Mouse (Mus musculus): ENCODE measurements around the gene Enho. TPM values are rescaled to one million over a fixed set of nuclear protein-coding genes. Genes with fewer than 3 reads are reported as not detected.
A peak's percentile ranks its signal among the peaks of the same experiment; 100 is the strongest.

Gene Enho
- polyA plus RNA-seq, 1 experiment from 2014 or later, result 111 TPM

- Histone ChIP-seq H3K4me2 (no peak overlapping the region), H3K9me3 (replicated peaks) (no peaks in the 10 kb centered on the region), H3K27me3 (replicated peaks) (no peaks in the 10 kb centered on the region), H3K27ac (replicated peaks) (no peak overlapping the region), H3K4me1 (peaks cover 46% of the 10 kb centered on the region), H3K4me3 (replicated peaks) (no peak overlapping the region), H3K9ac (replicated peaks) (no peak overlapping the region), H3K36me3 (no peaks in the 10 kb centered on the region)
- 57% methylated on average over 11 of the region's 11 CpGs for WGBS
- no peak for ATAC-seq (ENCODE audit: low FRiP score)
Observed at GRCm38 (mm10) chr4:41662723-41663122, 22.6 kb upstream of the Enho start.

- H3K4me3 ChIP-seq (replicated peaks), result no peak overlapping the region
Observed at GRCm38 (mm10) chr4:41660851-41661430, 20.8 kb upstream of the Enho start.

GRCm38 (mm10) chr4:41659556-41659955, 19.4 kb upstream of the Enho start:
- Histone ChIP-seq H3K9me3 (replicated peaks) (no peaks in the 10 kb centered on the region), H3K4me3 (replicated peaks) (no peak overlapping the region), H3K4me1 (peaks cover 35% of the 10 kb centered on the region), H3K27me3 (replicated peaks) (no peaks in the 10 kb centered on the region), H3K27ac (replicated peaks) (no peak overlapping the region), H3K4me2 (no peak overlapping the region), H3K36me3 (no peaks in the 10 kb centered on the region), H3K9ac (replicated peaks) (no peak overlapping the region)
- ATAC-seq (ENCODE audit: low FRiP score), result no peak
- 45% methylated on average over 13 of the region's 13 CpGs for WGBS

More at GRCm38 (mm10) chr4:41660851-41661430, 20.8 kb upstream of the Enho start:
- Histone ChIP-seq H3K4me2 (no peak overlapping the region), H3K27ac (replicated peaks) (no peak overlapping the region), H3K36me3 (no peaks in the 10 kb centered on the region), H3K9ac (replicated peaks) (no peak overlapping the region), H3K4me1 (peaks cover 46% of the 10 kb centered on the region), H3K9me3 (replicated peaks) (no peaks in the 10 kb centered on the region), H3K27me3 (replicated peaks) (no peaks in the 10 kb centered on the region)
- 19% methylated on average over 11 of the region's 11 CpGs for WGBS
- ATAC-seq (ENCODE audit: low FRiP score), result no peak

GRCm38 (mm10) chr4:41658566-41659384, 18.7 kb upstream of the Enho start:
- H3K27ac ChIP-seq (replicated peaks), result no peak overlapping the region
- no peaks in the 10 kb centered on the region for H3K36me3 ChIP-seq
- no peaks in the 10 kb centered on the region for H3K9me3 ChIP-seq (replicated peaks)
- H3K4me1 ChIP-seq, result peaks cover 32% of the 10 kb centered on the region
- no peak overlapping the region for H3K4me2 ChIP-seq
- H3K9ac ChIP-seq (replicated peaks), result no peak overlapping the region
- no peaks in the 10 kb centered on the region for H3K27me3 ChIP-seq (replicated peaks)
- no peak overlapping the region for H3K4me3 ChIP-seq (replicated peaks)
- WGBS, result 19% methylated on average over 23 of the region's 25 CpGs
- ATAC-seq (ENCODE audit: low FRiP score), result no peak

GRCm38 (mm10) chr4:41655525-41655924, 15.4 kb upstream of the Enho start:
- H3K4me2 ChIP-seq, result no peak overlapping the region
- H3K4me1 ChIP-seq, result peaks cover 19% of the 10 kb centered on the region
- H3K4me3 ChIP-seq (replicated peaks), result no peak overlapping the region
- ATAC-seq (ENCODE audit: low FRiP score), result no peak
- no peaks in the 10 kb centered on the region for H3K9me3 ChIP-seq (replicated peaks)
- H3K27me3 ChIP-seq (replicated peaks), result no peaks in the 10 kb centered on the region
- H3K27ac ChIP-seq (replicated peaks), result no peak overlapping the region
- no peaks in the 10 kb centered on the region for H3K36me3 ChIP-seq
- H3K9ac ChIP-seq (replicated peaks), result no peak overlapping the region
- 86% methylated on average over 2 of the region's 2 CpGs for WGBS

GRCm38 (mm10) chr4:41654217-41654616, 14.1 kb upstream of the Enho start:
- Histone ChIP-seq H3K4me3 (replicated peaks) (no peak overlapping the region), H3K4me2 (no peak overlapping the region), H3K27ac (replicated peaks) (0 out of 2 replicates have a peak overlapping the region, but pooled peaks have one; percentile 38), H3K4me1 (peaks cover 13% of the 10 kb centered on the region), H3K9ac (replicated peaks) (no peak overlapping the region), H3K9me3 (replicated peaks) (no peaks in the 10 kb centered on the region), H3K36me3 (no peaks in the 10 kb centered on the region), H3K27me3 (replicated peaks) (no peaks in the 10 kb centered on the region)
- peak; percentile 54; the same call in 1 of the 2 replicates for ATAC-seq (ENCODE audit: low FRiP score)
- WGBS, result 13% methylated on average over 7 of the region's 7 CpGs

GRCm38 (mm10) chr4:41653730-41654129, 13.6 kb upstream of the Enho start:
- 56% methylated on average over 6 of the region's 6 CpGs for WGBS
- Histone ChIP-seq H3K4me2 (no peak overlapping the region), H3K4me3 (replicated peaks) (no peak overlapping the region), H3K36me3 (no peaks in the 10 kb centered on the region), H3K9ac (replicated peaks) (no peak overlapping the region), H3K27me3 (replicated peaks) (no peaks in the 10 kb centered on the region), H3K4me1 (peaks cover 9% of the 10 kb centered on the region), H3K27ac (replicated peaks) (0 out of 2 replicates have a peak overlapping the region, but pooled peaks have one; percentile 38), H3K9me3 (replicated peaks) (no peaks in the 10 kb centered on the region)
- ATAC-seq (ENCODE audit: low FRiP score), result no peak

- Histone ChIP-seq H3K9me3 (replicated peaks) (no peaks in the 10 kb centered on the region), H3K27me3 (replicated peaks) (no peaks in the 10 kb centered on the region), H3K27ac (replicated peaks) (no peak overlapping the region), H3K4me3 (replicated peaks) (no peak overlapping the region), H3K36me3 (no peaks in the 10 kb centered on the region), H3K9ac (replicated peaks) (no peak overlapping the region), H3K4me2 (no peak overlapping the region), H3K4me1 (peaks cover 7% of the 10 kb centered on the region; the same call in 1 of the 2 replicates)
- WGBS, result 41% methylated on average over 6 of the region's 6 CpGs
- ATAC-seq (ENCODE audit: low FRiP score), result peak; percentile 48
Observed at GRCm38 (mm10) chr4:41653296-41653695, 13.2 kb upstream of the Enho start.

GRCm38 (mm10) chr4:41648627-41649026, 8.5 kb upstream of the Enho start:
- Histone ChIP-seq H3K4me3 (replicated peaks) (no peak overlapping the region), H3K4me1 (peaks cover 4% of the 10 kb centered on the region; the same call in 1 of the 2 replicates), H3K36me3 (no peaks in the 10 kb centered on the region), H3K9me3 (replicated peaks) (no peaks in the 10 kb centered on the region), H3K4me2 (no peak overlapping the region), H3K27ac (replicated peaks) (no peak overlapping the region), H3K27me3 (replicated peaks) (no peaks in the 10 kb centered on the region), H3K9ac (replicated peaks) (no peak overlapping the region)
- 79% methylated on average over 7 of the region's 7 CpGs for whole genome bisulfite sequencing
- no peak for ATAC-seq (ENCODE audit: low FRiP score)

GRCm38 (mm10) chr4:41648157-41648556, 8.0 kb upstream of the Enho start:
- Histone ChIP-seq H3K4me2 (no peak overlapping the region), H3K27ac (replicated peaks) (no peak overlapping the region), H3K4me1 (0 out of 2 replicates have a peak, but pooled peaks cover under 1% of the 10 kb centered on the region), H3K4me3 (replicated peaks) (no peak overlapping the region), H3K9ac (replicated peaks) (no peak overlapping the region), H3K36me3 (no peaks in the 10 kb centered on the region), H3K9me3 (replicated peaks) (no peaks in the 10 kb centered on the region), H3K27me3 (replicated peaks) (no peaks in the 10 kb centered on the region)
- WGBS, result 17% methylated on average over 4 of the region's 4 CpGs
- no peak for ATAC-seq (ENCODE audit: low FRiP score)

- Histone ChIP-seq H3K9me3 (replicated peaks) (no peaks in the 10 kb centered on the region), H3K4me3 (replicated peaks) (no peak overlapping the region), H3K27me3 (replicated peaks) (no peaks in the 10 kb centered on the region), H3K4me1 (0 out of 2 replicates have a peak, but pooled peaks cover 5% of the 10 kb centered on the region), H3K4me2 (no peak overlapping the region), H3K27ac (replicated peaks) (no peak overlapping the region), H3K9ac (replicated peaks) (no peak overlapping the region), H3K36me3 (no peaks in the 10 kb centered on the region)
- no peak for ATAC-seq (ENCODE audit: low FRiP score)
- 33% methylated on average over 5 of the region's 5 CpGs for WGBS
Observed at GRCm38 (mm10) chr4:41645488-41645887, 5.4 kb upstream of the Enho start.

Data from neural tube, embryonic 15.5 days (tissue).